ENCODE assay signal across 9 mouse cellular contexts in genomic region chr2:158324531-158325190, GRCm38 (mm10). TPM values are rescaled to one million over a fixed set of nuclear protein-coding genes. Genes with fewer than 3 reads are reported as not detected.
DNase-seq lines count a peak whose midpoint lies in the region; ATAC-seq and TF ChIP-seq lines count a peak whose summit lies in the region.
"Had no signal": no experiment of that assay in that cellular context is flagged by ENCODE, and none has a peak within 500 bp of the region (broad histone marks: within the 10 kb centered on the region; RNA-seq: fewer than 3 reads in every experiment).

No protein-coding gene starts in this region.

- no peaks in the 10 kb centered on the region for H3K79me2 ChIP-seq in heart, adult 2 months (replicated peaks; ENCODE audit: control insufficient read depth, insufficient read depth, low read length)

- TF ChIP-seq POLR2A in heart, adult 2 months (IDR thresholded peaks at IDR 0.05; ENCODE audit: insufficient read depth, low read depth, low read length), result no peak

- H3K27me3 ChIP-seq in heart, embryonic 15.5 days, result no peaks in the 10 kb centered on the region
- no peaks in the 10 kb centered on the region for H3K27me3 ChIP-seq in heart, adult 2 months (ENCODE audit: control insufficient read depth, insufficient read depth, low read length)
- no peaks in the 10 kb centered on the region for H3K27me3 ChIP-seq in forebrain, embryonic 11.5 days (ENCODE audit: control insufficient read depth, insufficient read depth, low read length)
- H3K27me3 ChIP-seq: heart, embryonic 13.5 days had no signal

- ATAC-seq in heart, embryonic 15.5 days (replicated peaks; ENCODE audit: insufficient number of reproducible peaks, insufficient read depth, low FRiP score, low read depth), result peak; percentile 64; the same call in 1 of the 2 replicates
- ATAC-seq in forebrain, embryonic 11.5 days (replicated peaks; ENCODE audit: low FRiP score), result peak; percentile 75

- no peaks in the 10 kb centered on the region for H3K36me3 ChIP-seq in heart, embryonic 15.5 days
- no peaks in the 10 kb centered on the region for H3K36me3 ChIP-seq in heart, adult 2 months (ENCODE audit: control insufficient read depth, insufficient read depth, low read length)
- no peaks in the 10 kb centered on the region for H3K36me3 ChIP-seq in forebrain, embryonic 11.5 days (ENCODE audit: control insufficient read depth, insufficient read depth, low read length)
- H3K36me3 ChIP-seq: heart, embryonic 13.5 days had no signal

- DNase-seq in heart, adult 2 months, result no peak
- peak; percentile 61 for DNase-seq in R1 (ENCODE audit: low read depth, low spot score)
- no peak for DNase-seq in forebrain, embryonic 11.5 days (ENCODE audit: low spot score)
- DNase-seq in kidney, postnatal 36 days, result peak; percentile 25 to 40
- DNase-seq in ovary, postnatal 14 days (ENCODE audit: low spot score), result no peak
- DNase-seq in gastrocnemius, postnatal 25 days, result no peak
- no peak for DNase-seq in layer of hippocampus, postnatal 36 days

- TF ChIP-seq CTCF in heart, adult 2 months (IDR thresholded peaks at IDR 0.05), result no peak

- H3K4me3 ChIP-seq in heart, embryonic 15.5 days, result no peak overlapping the region
- H3K4me3 ChIP-seq in heart, adult 2 months, result no peak overlapping the region
- no peak overlapping the region for H3K4me3 ChIP-seq in forebrain, embryonic 11.5 days (ENCODE audit: low read depth, low read length)
- H3K4me3 ChIP-seq: heart, embryonic 13.5 days had no signal

- TF ChIP-seq EP300 in heart, adult 2 months (IDR thresholded peaks at IDR 0.05; ENCODE audit: insufficient read depth, low read depth, low read length), result no peak

- WGBS in heart, embryonic 15.5 days, result 57% methylated on average over 10 of the region's 10 CpGs
- 66% methylated on average over 10 of the region's 10 CpGs for WGBS in heart, adult 2 months
- 61% methylated on average over 10 of the region's 10 CpGs for WGBS in forebrain, embryonic 11.5 days

- intact Hi-C loops in heart, adult 2 months (cut with DNase I), result no loop called here

- no peak overlapping the region for H3K4me2 ChIP-seq in heart, embryonic 15.5 days
- H3K4me2 ChIP-seq in forebrain, embryonic 11.5 days (ENCODE audit: low read depth, low read length, severe bottlenecking), result no peak overlapping the region
- H3K4me2 ChIP-seq: heart, embryonic 13.5 days had no signal

- H3K27ac ChIP-seq in heart, embryonic 15.5 days, result no peak overlapping the region
- H3K27ac ChIP-seq in heart, adult 2 months, result no peak overlapping the region
- no peak overlapping the region for H3K27ac ChIP-seq in forebrain, embryonic 11.5 days (ENCODE audit: low read depth, low read length)
- H3K27ac ChIP-seq: heart, embryonic 13.5 days had no signal

- H3K4me1 ChIP-seq in heart, embryonic 15.5 days (replicated peaks), result no peaks in the 10 kb centered on the region
- H3K4me1 ChIP-seq in heart, adult 2 months (ENCODE audit: control insufficient read depth, insufficient read depth, low read length), result no peaks in the 10 kb centered on the region
- H3K4me1 ChIP-seq in forebrain, embryonic 11.5 days (replicated peaks; ENCODE audit: control insufficient read depth, insufficient read depth, low read length), result no peaks in the 10 kb centered on the region

- no peak overlapping the region for H3K9ac ChIP-seq in heart, embryonic 15.5 days
- no peak overlapping the region for H3K9ac ChIP-seq in heart, adult 2 months (ENCODE audit: low read depth, low read length)
- no peak overlapping the region for H3K9ac ChIP-seq in forebrain, embryonic 11.5 days (ENCODE audit: low read length)
- H3K9ac ChIP-seq: heart, embryonic 13.5 days had no signal

- no peaks in the 10 kb centered on the region for H3K9me3 ChIP-seq in heart, embryonic 15.5 days (replicated peaks)
- H3K9me3 ChIP-seq in forebrain, embryonic 11.5 days (ENCODE audit: control insufficient read depth, low read length), result no peaks in the 10 kb centered on the region
- H3K9me3 ChIP-seq: heart, embryonic 13.5 days had no signal

RNA-seq across cellular contexts. Expression of gene Lbp, which starts 18.4 kb away (rescaled TPM):
- polyA plus RNA-seq in heart, embryonic 15.5 days (2015; fragmentation: Nextera tagmentation; extraction: Ambion mirVana), result 11.4 and 15.8 TPM in 2 replicates
- 1 to 10 TPM; 5.0 to 6.4 TPM for total RNA-seq in heart, adult 2 months (2021)
- 22.4 and 27.1 TPM in 2 replicates for polyA plus RNA-seq in heart, adult 2 months (2012; rRNA removed)
- 1.5 and 2.4 TPM in 2 replicates for polyA plus RNA-seq in forebrain, embryonic 11.5 days (2014; fragmentation: Nextera tagmentation; extraction: Ambion mirVana)
- total RNA-seq in gastrocnemius, postnatal 25 days (2021), result 10 to 100 TPM in 1 of 2 experiments, 1 to 10 TPM in 1; 4.7 to 11.1 TPM
- total RNA-seq in layer of hippocampus, postnatal 36 days (2021), result 1 to 10 TPM in 1 of 2 experiments, under 1 TPM in 1; 1.00 to 3.9 TPM

RNA-seq across cellular contexts. Expression of gene Snhg11, which starts 50.8 kb away (rescaled TPM):
- 0.64 and 3.9 TPM in 2 replicates for polyA plus RNA-seq in heart, embryonic 15.5 days (2015; fragmentation: Nextera tagmentation; extraction: Ambion mirVana)
- total RNA-seq in heart, adult 2 months (2021), result under 1 TPM in 1 of 2 experiments, not detected in 1; 0.05 TPM
- polyA plus RNA-seq in heart, adult 2 months (2012; rRNA removed), result 0.55 and 1.1 TPM in 2 replicates
- 20.2 and 23.8 TPM in 2 replicates for polyA plus RNA-seq in forebrain, embryonic 11.5 days (2014; fragmentation: Nextera tagmentation; extraction: Ambion mirVana)
- total RNA-seq in gastrocnemius, postnatal 25 days (2021), result under 1 TPM in 1 of 2 experiments, not detected in 1; 0.11 TPM
- total RNA-seq in layer of hippocampus, postnatal 36 days (2021), result 100 to 1,000 TPM; 527 to 578 TPM

Comparison
In these comparisons a context has a peak if more than half of its experiments do, and no peak if none do; other contexts are left out.
1. DNase-seq: peak in R1 (single experiment) and kidney, postnatal 36 days (2 of 2); none in heart, adult 2 months (0 of 2), forebrain, embryonic 11.5 days (single experiment), ovary, postnatal 14 days (single experiment), gastrocnemius, postnatal 25 days (single experiment) and layer of hippocampus, postnatal 36 days (0 of 2).
2. RNA of gene Snhg11, which starts 50.8 kb away (total RNA-seq): 527 to 578 TPM in layer of hippocampus, postnatal 36 days; 0.11 TPM in gastrocnemius, postnatal 25 days and 0.05 TPM in heart, adult 2 months; every median in the first group is over 100 times any median in the second.